Mouse (Mus musculus): Measurements from ENCODE around the gene Acoxl.

DNA sequence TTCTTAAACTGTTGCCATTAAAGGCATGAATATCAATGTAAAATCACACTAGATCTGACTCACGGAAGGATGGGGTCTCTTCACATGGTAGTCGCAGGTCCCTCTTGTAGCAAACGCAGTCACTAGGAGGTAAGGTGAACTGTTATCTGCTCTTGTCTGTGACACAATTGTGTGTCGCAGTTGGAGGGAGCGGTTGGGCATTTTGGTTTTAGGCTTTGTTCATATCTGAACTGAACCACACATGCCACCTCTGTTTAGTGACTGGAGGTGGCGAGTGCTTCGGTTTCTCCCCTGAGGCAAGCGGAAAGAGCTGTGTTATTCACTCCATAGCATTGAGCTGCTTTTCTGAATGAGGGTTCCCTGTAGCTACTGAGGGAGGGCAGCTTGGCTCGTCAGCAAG, 313.5 kb downstream of the Acoxl start:
- TF ChIP-seq POLR2A (IDR thresholded peaks at IDR 0.05; ENCODE audit: low read depth, low read length) = no peak
- no peak for TF ChIP-seq CTCF (IDR thresholded peaks at IDR 0.05; ENCODE audit: extremely low read depth, insufficient read depth, insufficient read length, insufficient replicate concordance)
